Mouse (Mus musculus) MEL (cell line): ENCODE data around the gene Atp6v1e2. TPM values are rescaled to one million over a fixed set of nuclear protein-coding genes. Genes with fewer than 3 reads are reported as not detected.

ENCODE experiments used
- DNase-seq: peaks from one replicate; pipeline ENCODE4 v3.0.0; 2011; ENCODE audit warnings: low read depth, low spot score
- H3K27ac ChIP-seq: 2 replicates; pipeline ENCODE4 v1.5.1; 2012; ENCODE audit warnings: low read depth, mild to moderate bottlenecking, control low read depth, low read length, moderate library complexity; ENCODE audit not compliant: control insufficient read depth
- H3K27me3 ChIP-seq, 2 experiments: fragments of 150-350 bp in 1 of 2; sonication (generic) in 1 of 2; 2 replicates each; pipeline ENCODE4 v1.6.1; 2012; ENCODE audit warnings: low read length in 2 of 2, mild to moderate bottlenecking in 2 of 2, improper control_type of control experiment in 1 of 2, moderate library complexity in 1 of 2; ENCODE audit not compliant: insufficient read depth in 2 of 2, control insufficient read depth in 1 of 2
- H3K36me3 ChIP-seq, 2 experiments: 2 replicates each; pipeline ENCODE4 v1.6.1; 2012 to 2014; ENCODE audit warnings: low read length in 2 of 2, improper control_type of control experiment in 1 of 2, inconsistent platforms in 1 of 2, mild to moderate bottlenecking in 1 of 2; ENCODE audit not compliant: insufficient read depth in 2 of 2, control insufficient read depth in 1 of 2
- H3K4me1 ChIP-seq, 2 experiments: fragments of 150-350 bp in 1 of 2; sonication (generic) in 1 of 2; 2 replicates each; pipeline ENCODE4 v1.6.1; 2012; ENCODE audit warnings: low read length in 2 of 2, improper control_type of control experiment in 1 of 2, mild to moderate bottlenecking in 1 of 2; ENCODE audit not compliant: insufficient read depth in 2 of 2, control insufficient read depth in 1 of 2
- H3K4me3 ChIP-seq, 2 experiments: fragments of 150-350 bp in 1 of 2; sonication (generic) in 1 of 2; 2 replicates each; pipeline ENCODE4 v1.5.1; 2012; ENCODE audit warnings: low read depth in 2 of 2, low read length in 2 of 2, mild to moderate bottlenecking in 2 of 2, moderate library complexity in 2 of 2, control low read depth in 1 of 2, improper control_type of control experiment in 1 of 2; ENCODE audit not compliant: control insufficient read depth in 1 of 2, insufficient read depth in 1 of 2
- H3K79me2 ChIP-seq: 2 replicates; pipeline ENCODE4 v1.6.1; 2012; ENCODE audit warnings: mild to moderate bottlenecking, low read length, moderate library complexity; ENCODE audit not compliant: control insufficient read depth, poor library complexity, insufficient read depth
- H3K9ac ChIP-seq: 2 replicates; pipeline ENCODE4 v1.6.1; 2012; ENCODE audit warnings: low read depth, mild to moderate bottlenecking, control low read depth, low read length, moderate library complexity; ENCODE audit not compliant: control insufficient read depth, poor library complexity, severe bottlenecking
- H3K9me3 ChIP-seq: fragments of 150-350 bp; sonication (generic); replicated peaks from 2 replicates; pipeline ENCODE4 v1.6.1; 2012; ENCODE audit warnings: mild to moderate bottlenecking, low read length, improper control_type of control experiment, moderate library complexity; ENCODE audit not compliant: insufficient read depth
- CHD1 ChIP-seq: IDR thresholded peaks from 2 replicates; pipeline ENCODE4 v1.6.1; 2012; ENCODE audit warnings: low read depth, mild to moderate bottlenecking, inconsistent platforms, low read length, improper control_type of control experiment
- E2F4 ChIP-seq: IDR thresholded peaks from 2 replicates; pipeline ENCODE4 v1.6.1; 2011; ENCODE audit warnings: low read depth, low read length, improper control_type of control experiment, borderline replicate concordance
- GABPA ChIP-seq: IDR thresholded peaks from 2 replicates; pipeline ENCODE4 v1.6.1; 2012; ENCODE audit warnings: low read depth, mild to moderate bottlenecking, inconsistent platforms, low read length, improper control_type of control experiment, moderate library complexity
- GATA1 ChIP-seq: IDR thresholded peaks from 2 replicates; pipeline ENCODE4 v1.6.1; 2011; ENCODE audit warnings: low read depth, low read length, improper control_type of control experiment
- JUND ChIP-seq: IDR thresholded peaks from 2 replicates; pipeline ENCODE4 v1.6.1; 2011; ENCODE audit warnings: low read depth, mild to moderate bottlenecking, improper control_type of control experiment, low read length
- KAT2A ChIP-seq: conservative IDR thresholded peaks from 2 replicates; pipeline ENCODE4 v1.6.1; 2012; ENCODE audit warnings: low read depth, low read length, improper control_type of control experiment, inconsistent platforms
- MAFK ChIP-seq: IDR thresholded peaks from 2 replicates; pipeline ENCODE4 v1.6.1; 2011; ENCODE audit warnings: low read depth, mild to moderate bottlenecking, low read length, improper control_type of control experiment, borderline replicate concordance
- MAX ChIP-seq: IDR thresholded peaks from 2 replicates; pipeline ENCODE4 v1.6.1; 2011; ENCODE audit warnings: low read length, improper control_type of control experiment
- MEF2A ChIP-seq: IDR thresholded peaks from 2 replicates; pipeline ENCODE4 v1.6.1; 2014; ENCODE audit warnings: low read depth, mild to moderate bottlenecking, inconsistent platforms, low read length, improper control_type of control experiment; ENCODE audit not compliant: poor library complexity, insufficient replicate concordance, severe bottlenecking; ENCODE audit errors: extremely low read depth
- MXI1 ChIP-seq: IDR thresholded peaks from 2 replicates; pipeline ENCODE4 v1.6.1; 2011; ENCODE audit warnings: mild to moderate bottlenecking, low read depth, low read length, improper control_type of control experiment
- MYB ChIP-seq: IDR thresholded peaks from 2 replicates; pipeline ENCODE4 v1.6.1; 2011; ENCODE audit warnings: mild to moderate bottlenecking, low read depth, low read length, improper control_type of control experiment
- MYC ChIP-seq: IDR thresholded peaks from 2 replicates; pipeline ENCODE4 v1.6.1; 2011; ENCODE audit warnings: low read depth, mild to moderate bottlenecking, low read length, improper control_type of control experiment, moderate library complexity
- NELFE ChIP-seq: IDR thresholded peaks from 2 replicates; pipeline ENCODE4 v1.6.1; 2011; ENCODE audit warnings: low read depth, low read length, improper control_type of control experiment
- NRF1 ChIP-seq: IDR thresholded peaks from 2 replicates; pipeline ENCODE4 v1.6.1; 2014; ENCODE audit warnings: low read depth, mild to moderate bottlenecking, inconsistent platforms, low read length, improper control_type of control experiment, moderate library complexity; ENCODE audit not compliant: poor library complexity, insufficient read depth, severe bottlenecking
- POLR2A ChIP-seq, 2 experiments: IDR thresholded peaks; 2 replicates each; pipeline ENCODE4 v1.6.1; 2011 to 2012; ENCODE audit warnings: low read length in 2 of 2, mild to moderate bottlenecking in 2 of 2, control low read depth in 1 of 2, improper control_type of control experiment in 1 of 2, low read depth in 1 of 2, moderate library complexity in 1 of 2; ENCODE audit not compliant: control insufficient read depth in 1 of 2, insufficient read depth in 1 of 2, poor library complexity in 1 of 2
- POLR2AphosphoS2 ChIP-seq: IDR thresholded peaks from 2 replicates; pipeline ENCODE4 v1.6.1; 2011; ENCODE audit warnings: low read length, improper control_type of control experiment
- POLR2AphosphoS5 ChIP-seq: IDR thresholded peaks from 2 replicates; pipeline ENCODE4 v1.6.1; 2012; ENCODE audit warnings: low read depth, borderline replicate concordance, mild to moderate bottlenecking, inconsistent platforms, low read length, moderate library complexity, mixed read lengths
- SIN3A ChIP-seq: IDR thresholded peaks from 2 replicates; pipeline ENCODE4 v1.6.1; 2012; ENCODE audit warnings: low read length, improper control_type of control experiment, inconsistent platforms
- SMC3 ChIP-seq: IDR thresholded peaks from 2 replicates; pipeline ENCODE4 v1.6.1; 2011; ENCODE audit warnings: low read depth, low read length, improper control_type of control experiment
- TBP ChIP-seq: IDR thresholded peaks from 2 replicates; pipeline ENCODE4 v1.8.0; 2011; ENCODE audit warnings: low read depth, low read length, improper control_type of control experiment
- USF1 ChIP-seq: IDR thresholded peaks from 2 replicates; pipeline ENCODE4 v1.6.1; 2014; ENCODE audit warnings: low read depth, mild to moderate bottlenecking, inconsistent platforms, low read length, improper control_type of control experiment, moderate library complexity
- USF2 ChIP-seq, 2 experiments: IDR thresholded peaks; 2 replicates each; pipeline ENCODE4 v1.6.1; 2011 to 2012; ENCODE audit warnings: improper control_type of control experiment in 2 of 2, low read length in 2 of 2, borderline replicate concordance in 1 of 2, inconsistent platforms in 1 of 2, low read depth in 1 of 2, mild to moderate bottlenecking in 1 of 2; ENCODE audit not compliant: insufficient read depth in 1 of 2
- ZKSCAN1 ChIP-seq: IDR thresholded peaks from 2 replicates; pipeline ENCODE4 v1.6.1; 2012; ENCODE audit warnings: low read depth, mild to moderate bottlenecking, inconsistent platforms, low read length, improper control_type of control experiment, moderate library complexity
- ZMIZ1 ChIP-seq: IDR thresholded peaks from 2 replicates; pipeline ENCODE4 v1.6.1; 2012; ENCODE audit warnings: low read depth, mild to moderate bottlenecking, inconsistent platforms, low read length, improper control_type of control experiment, moderate library complexity
- ZNF384 ChIP-seq: IDR thresholded peaks from 2 replicates; pipeline ENCODE4 v1.6.1; 2012; ENCODE audit warnings: low read depth, mild to moderate bottlenecking, inconsistent platforms, low read length, improper control_type of control experiment
- polyA plus RNA-seq, 2 experiments: library from polyadenylated mRNA; stranded (reverse) in 1 of 2; unstranded in 1 of 2; fragments of >175 nt in 1 of 2; fragments of >200 nt in 1 of 2; gene quantifications; 2 replicates each; pipeline versions ENCODE4 v1.2.1 to v1.2.4; 2012; ENCODE audit warnings: low replicate concordance in 2 of 2, low read depth in 1 of 2; ENCODE audit not compliant: insufficient read length in 2 of 2, insufficient read depth in 1 of 2, missing spikeins in 1 of 2
- total RNA-seq: library from RNA; depleted of rRNA; stranded (reverse); fragments of 300-350 nt; gene quantifications from 2 replicates; pipeline ENCODE4 v1.2.3, GENCODE M21; 2012

Gene Atp6v1e2
- total and polyA plus RNA-seq, 3 experiments, result not detected

GRCm38 (mm10) chr17:86971860-86972259 lies 24.2 kb upstream of the Atp6v1e2 start:
- Histone ChIP-seq H3K27ac (no peak overlapping the region), H3K9me3 (no peaks in the 10 kb centered on the region), H3K9ac (no peak overlapping the region), H3K79me2 (no peaks in the 10 kb centered on the region), H3K36me3 (peaks cover 0 to 7% of the 10 kb centered on the region in 2 experiments; a peak in 2 of 4 replicates), H3K4me3 (no peak overlapping the region), H3K4me1 (peaks cover 0 to 14% of the 10 kb centered on the region in 2 experiments; a peak in 3 of 4 replicates), H3K27me3 (no peaks in the 10 kb centered on the region)
- TF ChIP-seq KAT2A (no peak), MEF2A (no peak), POLR2AphosphoS2 (no peak), MYB (no peak), MAFK (no peak), E2F4 (no peak), USF1 (no peak), MAX (no peak), POLR2A (IDR thresholded peaks at IDR 0.05; ENCODE audit: control insufficient read depth in 1 of 2, insufficient read depth in 1 of 2, low read depth in 1 of 2, low read length in 2 of 2, poor library complexity in 1 of 2) (no peak), GABPA (no peak), ZMIZ1 (no peak), NELFE (no peak), ZNF384 (no peak), JUND (no peak), SMC3 (no peak), MYC (no peak), TBP (no peak), CHD1 (no peak)
- DNase-seq, result no peak

DNA sequence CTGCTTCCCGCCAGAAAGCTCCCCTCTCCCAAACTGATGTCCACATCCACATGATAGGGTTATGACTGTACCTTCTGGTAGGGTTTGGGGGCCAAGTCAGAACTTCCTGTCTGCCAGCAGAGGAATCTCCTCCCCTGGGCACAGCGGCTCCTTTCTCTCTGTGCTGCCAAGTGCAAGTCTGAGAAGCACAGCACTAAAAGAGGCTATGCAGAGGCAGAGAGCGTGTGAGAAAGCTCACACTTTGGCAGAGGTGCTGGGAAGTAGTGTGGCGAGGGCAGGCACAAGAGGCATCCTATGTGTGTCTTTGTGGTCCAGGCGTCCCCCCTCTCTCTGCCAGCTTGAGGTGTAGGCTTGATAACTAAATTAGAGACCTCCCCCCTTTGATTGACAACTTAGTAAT lies 23.3 kb upstream of the Atp6v1e2 start:
- H3K79me2 ChIP-seq, result no peaks in the 10 kb centered on the region
- H3K36me3 ChIP-seq, result peaks cover 0 to 7% of the 10 kb centered on the region in 2 experiments; a peak in 2 of 4 replicates
- no peak overlapping the region for H3K4me3 ChIP-seq
- no peaks in the 10 kb centered on the region for H3K27me3 ChIP-seq
- H3K27ac ChIP-seq, result no peak overlapping the region
- no peaks in the 10 kb centered on the region for H3K9me3 ChIP-seq
- no peak for TF ChIP-seq USF2 (IDR thresholded peaks at IDR 0.05; ENCODE audit: borderline replicate concordance in 1 of 2, insufficient read depth in 1 of 2, low read depth in 1 of 2, low read length in 2 of 2)
- no peak for TF ChIP-seq ZKSCAN1
- no peak for TF ChIP-seq SIN3A
- TF ChIP-seq NRF1, result no peak
- TF ChIP-seq MXI1, result no peak
- TF ChIP-seq ZMIZ1, result no peak
- no peak for TF ChIP-seq E2F4
- TF ChIP-seq GATA1, result no peak
- TF ChIP-seq MAFK, result no peak
- TF ChIP-seq ZNF384, result no peak
- no peak for TF ChIP-seq POLR2AphosphoS5
- no peak for TF ChIP-seq MAX
- no peak for TF ChIP-seq POLR2AphosphoS2
- H3K9ac ChIP-seq, result no peak overlapping the region
- H3K4me1 ChIP-seq, result peaks cover 0 to 15% of the 10 kb centered on the region in 2 experiments; a peak in 3 of 4 replicates
- DNase-seq, result no peak
